Mouse (Mus musculus) T-cell, adult 66 days (primary cell): ENCODE data around the gene Sphkap. TPM values are rescaled to one million over a fixed set of nuclear protein-coding genes. Genes with fewer than 3 reads are reported as not detected.

Source experiments
- total RNA-seq, 2 experiments: library from RNA; stranded (reverse); gene quantifications; 3 replicates in 1 of 2; 4 replicates in 1 of 2; pipeline ENCODE4 v1.2.4; 2023

Sphkap gene
- total RNA-seq: not detected

GRCm38 (mm10) chr1:83408021-83408464 lies at the start of gene Sphkap:
Gene Sphkap, minus strand, starts transcription at chr1:83408200.

Other genes with a start within 250 kb of the Sphkap start
- gene Daw1, start 248.4 kb downstream of the Sphkap start, total RNA-seq: not detected